Mouse (Mus musculus): ENCODE results near the gene Esrrg. TPM values are rescaled to one million over a fixed set of nuclear protein-coding genes. Genes with fewer than 3 reads are reported as not detected.

The Esrrg gene
- polyA plus RNA-seq, 1 experiment = 12.7 TPM

- H3K4me1 ChIP-seq (ENCODE audit: control insufficient read depth, insufficient read depth, low read length) = no peaks in the 10 kb centered on the region
- H3K27ac ChIP-seq (ENCODE audit: insufficient read depth, low read length) = no peak overlapping the region
- TF ChIP-seq POLR2A (IDR thresholded peaks at IDR 0.05; ENCODE audit: extremely low read depth, insufficient read depth, low read length) (no peak), CTCF (IDR thresholded peaks at IDR 0.05; ENCODE audit: extremely low read depth, insufficient read depth, low read length) (no peak)
- H3K4me3 ChIP-seq (ENCODE audit: insufficient read depth, low read length) = no peak overlapping the region
These were observed 217.5 kb downstream of the Esrrg start for GRCm38 (mm10) chr1:187826140-187826539.

DNA sequence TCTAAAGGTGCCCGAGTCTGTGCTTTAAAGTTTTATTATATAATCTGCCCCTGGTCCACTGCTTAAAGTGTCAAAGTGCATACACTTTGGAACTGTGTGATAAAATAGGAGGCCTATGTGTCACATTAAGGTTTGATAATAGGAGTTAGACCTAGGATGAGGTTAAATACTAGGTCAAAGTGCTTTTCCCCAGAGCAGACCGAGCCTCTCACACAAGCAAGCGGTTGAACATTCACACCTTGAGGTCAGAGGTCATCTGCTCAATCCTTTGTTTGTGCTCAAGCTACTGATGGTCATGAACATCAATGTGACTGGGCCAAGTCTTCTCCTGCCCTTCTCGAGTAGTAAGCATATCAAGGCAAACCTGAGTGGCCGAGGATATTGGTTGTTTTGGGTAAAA, 218.3 kb downstream of the Esrrg start:
- H3K4me3 ChIP-seq (ENCODE audit: insufficient read depth, low read length) = no peak overlapping the region
- TF ChIP-seq POLR2A (IDR thresholded peaks at IDR 0.05; ENCODE audit: extremely low read depth, insufficient read depth, low read length) (no peak), CTCF (IDR thresholded peaks at IDR 0.05; ENCODE audit: extremely low read depth, insufficient read depth, low read length) (no peak)
- no peaks in the 10 kb centered on the region for H3K4me1 ChIP-seq (ENCODE audit: control insufficient read depth, insufficient read depth, low read length)
- no peak overlapping the region for H3K27ac ChIP-seq (ENCODE audit: insufficient read depth, low read length)

DNA sequence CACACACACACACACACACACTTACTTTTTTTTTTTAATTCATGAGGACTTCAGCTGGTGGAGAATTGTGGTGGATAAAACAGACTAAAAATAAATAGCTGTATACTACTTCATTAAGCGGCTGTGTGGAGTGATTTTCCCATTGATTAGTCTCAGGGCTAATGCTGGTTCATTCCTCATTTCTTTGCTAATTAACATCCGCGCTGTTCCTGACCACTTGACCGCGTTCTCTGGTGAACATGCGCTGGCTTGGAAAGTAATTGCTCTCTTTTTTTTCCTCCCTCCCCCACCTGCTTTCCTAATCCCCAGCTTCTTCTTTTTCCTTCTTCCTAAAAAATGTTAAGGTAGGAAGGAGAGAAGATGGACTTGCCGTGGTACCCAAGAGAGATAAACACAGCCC, 222.3 kb downstream of the Esrrg start:
- H3K27ac ChIP-seq (ENCODE audit: insufficient read depth, low read length) = no peak overlapping the region
- H3K4me1 ChIP-seq (ENCODE audit: control insufficient read depth, insufficient read depth, low read length) = no peaks in the 10 kb centered on the region
- no peak for TF ChIP-seq CTCF (IDR thresholded peaks at IDR 0.05; ENCODE audit: extremely low read depth, insufficient read depth, low read length)
- TF ChIP-seq POLR2A (IDR thresholded peaks at IDR 0.05; ENCODE audit: extremely low read depth, insufficient read depth, low read length) = no peak
- no peak overlapping the region for H3K4me3 ChIP-seq (ENCODE audit: insufficient read depth, low read length)

DNA sequence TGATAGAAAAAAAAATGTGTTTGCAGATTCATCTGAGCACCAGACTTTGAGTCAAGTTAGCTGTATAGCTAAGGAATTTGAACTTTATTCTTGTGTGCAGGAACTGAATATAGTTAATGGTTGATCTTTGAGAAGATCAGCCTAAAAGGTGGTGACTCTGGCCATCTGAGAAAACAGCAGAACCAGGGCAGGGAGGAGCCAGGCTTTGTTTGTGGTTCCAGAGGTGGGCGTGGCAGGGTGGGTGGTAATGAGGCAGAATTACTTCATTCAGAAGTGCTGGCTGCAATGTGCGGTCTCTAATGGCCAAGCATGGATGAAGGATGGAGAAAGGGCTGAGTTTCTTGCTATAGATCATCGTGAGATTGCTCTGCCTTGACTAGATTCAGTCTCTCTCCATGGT, 224.3 kb downstream of the Esrrg start:
- TF ChIP-seq CTCF (IDR thresholded peaks at IDR 0.05; ENCODE audit: extremely low read depth, insufficient read depth, low read length) (no peak), POLR2A (IDR thresholded peaks at IDR 0.05; ENCODE audit: extremely low read depth, insufficient read depth, low read length) (no peak)
- Histone ChIP-seq H3K27ac (ENCODE audit: insufficient read depth, low read length) (no peak overlapping the region), H3K4me1 (ENCODE audit: control insufficient read depth, insufficient read depth, low read length) (no peaks in the 10 kb centered on the region; the same call in 1 of the 2 replicates), H3K4me3 (ENCODE audit: insufficient read depth, low read length) (no peak overlapping the region)

GRCm38 (mm10) chr1:187834576-187834975, 226.0 kb downstream of the Esrrg start:
- no peak overlapping the region for H3K27ac ChIP-seq (ENCODE audit: insufficient read depth, low read length)
- H3K4me1 ChIP-seq (ENCODE audit: control insufficient read depth, insufficient read depth, low read length) = no peaks in the 10 kb centered on the region; the same call in 1 of the 2 replicates
- TF ChIP-seq POLR2A (IDR thresholded peaks at IDR 0.05; ENCODE audit: extremely low read depth, insufficient read depth, low read length) = no peak
- no peak for TF ChIP-seq CTCF (IDR thresholded peaks at IDR 0.05; ENCODE audit: extremely low read depth, insufficient read depth, low read length)
- no peak overlapping the region for H3K4me3 ChIP-seq (ENCODE audit: insufficient read depth, low read length)

GRCm38 (mm10) chr1:187836384-187836783, 227.8 kb downstream of the Esrrg start:
- Histone ChIP-seq H3K4me3 (ENCODE audit: insufficient read depth, low read length) (no peak overlapping the region), H3K27ac (ENCODE audit: insufficient read depth, low read length) (no peak overlapping the region), H3K4me1 (ENCODE audit: control insufficient read depth, insufficient read depth, low read length) (no peaks in the 10 kb centered on the region; the same call in 1 of the 2 replicates)
- no peak for TF ChIP-seq CTCF (IDR thresholded peaks at IDR 0.05; ENCODE audit: extremely low read depth, insufficient read depth, low read length)
- no peak for TF ChIP-seq POLR2A (IDR thresholded peaks at IDR 0.05; ENCODE audit: extremely low read depth, insufficient read depth, low read length)

DNA sequence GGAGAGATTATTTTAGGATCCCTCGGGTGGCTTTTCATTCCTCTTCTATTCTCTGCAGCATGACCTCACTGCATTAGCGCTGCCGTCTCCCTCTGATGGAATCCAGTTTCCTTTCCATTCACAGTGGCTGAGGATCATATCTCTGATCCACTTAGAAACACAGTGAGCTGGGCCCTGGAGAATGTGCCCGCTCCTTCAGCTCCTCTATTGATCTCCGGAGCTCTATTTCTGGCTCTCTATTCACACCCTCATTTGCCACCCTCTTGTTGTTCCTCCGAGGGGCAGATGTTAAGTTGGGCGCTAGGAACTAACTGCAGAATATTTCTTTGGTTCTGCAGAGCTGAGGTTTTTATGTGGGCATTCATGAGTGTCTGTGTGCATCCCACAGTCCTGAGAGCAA, 228.3 kb downstream of the Esrrg start:
- Histone ChIP-seq H3K4me1 (ENCODE audit: control insufficient read depth, insufficient read depth, low read length) (no peaks in the 10 kb centered on the region; the same call in 1 of the 2 replicates), H3K4me3 (ENCODE audit: insufficient read depth, low read length) (no peak overlapping the region), H3K27ac (ENCODE audit: insufficient read depth, low read length) (no peak overlapping the region)
- TF ChIP-seq POLR2A (IDR thresholded peaks at IDR 0.05; ENCODE audit: extremely low read depth, insufficient read depth, low read length) (no peak), CTCF (IDR thresholded peaks at IDR 0.05; ENCODE audit: extremely low read depth, insufficient read depth, low read length) (no peak)

GRCm38 (mm10) chr1:187841629-187842028, 233.0 kb downstream of the Esrrg start:
- Histone ChIP-seq H3K27ac (ENCODE audit: insufficient read depth, low read length) (no peak overlapping the region), H3K4me1 (ENCODE audit: control insufficient read depth, insufficient read depth, low read length) (no peaks in the 10 kb centered on the region; the same call in 1 of the 2 replicates), H3K4me3 (ENCODE audit: insufficient read depth, low read length) (no peak overlapping the region)
- TF ChIP-seq POLR2A (IDR thresholded peaks at IDR 0.05; ENCODE audit: extremely low read depth, insufficient read depth, low read length) = no peak
- TF ChIP-seq CTCF (IDR thresholded peaks at IDR 0.05; ENCODE audit: extremely low read depth, insufficient read depth, low read length) = no peak

GRCm38 (mm10) chr1:187842702-187843101, 234.1 kb downstream of the Esrrg start:
- no peaks in the 10 kb centered on the region; the same call in 1 of the 2 replicates for H3K4me1 ChIP-seq (ENCODE audit: control insufficient read depth, insufficient read depth, low read length)
- no peak for TF ChIP-seq CTCF (IDR thresholded peaks at IDR 0.05; ENCODE audit: extremely low read depth, insufficient read depth, low read length)
- TF ChIP-seq POLR2A (IDR thresholded peaks at IDR 0.05; ENCODE audit: extremely low read depth, insufficient read depth, low read length) = no peak

GRCm38 (mm10) chr1:187854148-187854547, 245.6 kb downstream of the Esrrg start:
- H3K4me3 ChIP-seq (ENCODE audit: insufficient read depth, low read length) = no peak overlapping the region
- H3K27ac ChIP-seq (ENCODE audit: insufficient read depth, low read length) = no peak overlapping the region
- no peaks in the 10 kb centered on the region for H3K4me1 ChIP-seq (ENCODE audit: control insufficient read depth, insufficient read depth, low read length)
- TF ChIP-seq POLR2A (IDR thresholded peaks at IDR 0.05; ENCODE audit: extremely low read depth, insufficient read depth, low read length) (no peak), CTCF (IDR thresholded peaks at IDR 0.05; ENCODE audit: extremely low read depth, insufficient read depth, low read length) (no peak)

More at GRCm38 (mm10) chr1:187842702-187843101, 234.1 kb downstream of the Esrrg start:
- Histone ChIP-seq H3K27ac (ENCODE audit: insufficient read depth, low read length) (no peak overlapping the region), H3K4me3 (ENCODE audit: insufficient read depth, low read length) (no peak overlapping the region)
